Mouse (Mus musculus): ENCODE results near the gene Ssh1.

Ssh1 gene

DNA sequence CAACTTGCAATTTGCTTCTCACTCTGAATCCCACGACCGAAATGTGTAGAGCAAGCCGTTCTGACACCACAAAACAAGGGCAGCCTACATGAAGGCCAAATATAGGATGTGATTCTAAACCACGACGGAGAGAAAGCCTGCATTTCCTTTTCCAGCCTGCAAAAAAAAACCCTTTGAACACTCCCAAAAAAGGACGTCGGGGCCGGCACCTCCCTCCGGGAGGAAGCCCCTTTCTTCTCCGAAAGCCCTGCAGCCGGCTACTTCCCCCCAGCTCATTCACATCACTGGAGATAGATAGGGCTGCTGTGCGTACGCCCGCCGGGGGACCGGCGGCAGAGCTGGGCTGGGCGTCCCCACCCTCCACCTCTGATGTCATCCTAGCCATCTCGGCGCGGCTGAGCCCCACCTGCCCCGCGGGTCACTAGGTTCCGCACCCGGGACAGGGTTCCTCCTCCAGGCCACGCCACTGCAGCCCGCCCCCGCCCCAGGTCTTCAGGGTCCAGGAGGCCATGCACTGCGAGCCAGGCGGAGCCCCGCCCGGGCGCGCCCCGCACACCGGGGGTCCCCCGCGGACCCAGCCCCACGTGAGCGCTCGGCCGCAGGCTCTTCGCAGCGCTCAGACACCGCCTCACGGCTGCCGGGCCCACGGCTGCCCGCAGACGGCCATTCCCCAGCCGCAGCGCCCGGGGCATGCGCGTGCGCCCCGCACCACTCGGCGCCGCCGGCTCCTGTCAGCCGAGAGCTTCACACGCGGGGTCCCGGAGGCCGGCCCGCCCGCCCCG, 85.7 kb downstream of the Ssh1 start:
- in situ Hi-C loops (cut with MboI; ENCODE audit: unreplicated experiment in 2 of 2) = no loop called here

DNA sequence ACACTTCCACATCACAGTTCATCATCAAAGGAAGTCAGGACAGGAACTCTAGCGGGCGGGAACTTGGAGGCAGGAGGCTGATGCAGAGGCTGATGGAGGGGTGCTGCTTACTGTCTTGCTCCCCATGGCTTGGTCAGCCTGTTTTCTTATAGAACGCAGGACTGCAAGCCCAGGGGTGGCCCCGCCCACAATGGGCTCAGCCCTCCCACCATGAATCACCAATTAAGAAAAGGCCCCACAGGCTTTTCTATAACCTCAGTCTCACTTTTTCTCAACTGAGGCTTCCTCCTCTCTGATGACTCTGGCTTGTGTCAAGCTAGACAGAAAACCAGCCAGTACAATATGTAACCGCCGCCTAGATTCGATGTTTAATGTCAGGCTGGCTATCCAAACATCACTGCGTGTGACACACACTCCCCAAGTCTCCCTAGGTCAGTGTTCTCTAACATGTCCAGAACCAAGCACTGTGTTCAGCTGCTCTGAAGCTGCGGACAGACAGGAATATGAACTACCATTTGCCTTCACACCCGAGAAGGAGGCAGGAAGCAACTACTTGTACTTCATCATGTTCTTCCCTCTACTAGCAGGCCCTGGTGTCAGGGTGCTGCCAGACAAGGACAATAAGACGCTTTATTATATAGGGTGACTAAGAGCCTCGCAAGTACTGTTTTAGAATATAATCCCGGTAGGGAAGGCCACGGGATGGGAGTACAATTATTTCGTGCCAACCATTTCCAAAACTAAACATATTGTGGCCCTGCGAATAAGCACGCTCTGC, 86.5 kb downstream of the Ssh1 start:
- in situ Hi-C loops (cut with MboI; ENCODE audit: unreplicated experiment in 2 of 2) = no loop called here

DNA sequence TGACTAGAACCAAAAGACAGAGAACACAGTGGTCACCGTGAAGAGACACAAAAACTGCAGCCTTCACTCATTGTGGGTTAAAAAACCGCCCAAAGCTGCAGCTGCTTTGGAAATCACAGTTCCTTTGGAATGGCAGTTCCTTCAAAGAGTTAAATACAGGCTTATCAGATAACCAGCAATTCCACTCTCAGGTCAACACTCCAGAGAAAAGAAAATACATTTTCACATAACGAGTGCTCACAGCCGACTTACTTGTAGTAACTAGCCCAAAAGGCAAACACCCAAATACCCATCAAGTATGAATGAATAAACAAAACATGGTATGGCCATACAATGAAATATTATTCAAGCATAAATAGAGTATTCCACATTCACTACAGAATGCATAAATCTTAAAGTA, 88.7 kb downstream of the Ssh1 start:
- in situ Hi-C loops (cut with MboI; ENCODE audit: unreplicated experiment in 2 of 2) = no loop called here

DNA sequence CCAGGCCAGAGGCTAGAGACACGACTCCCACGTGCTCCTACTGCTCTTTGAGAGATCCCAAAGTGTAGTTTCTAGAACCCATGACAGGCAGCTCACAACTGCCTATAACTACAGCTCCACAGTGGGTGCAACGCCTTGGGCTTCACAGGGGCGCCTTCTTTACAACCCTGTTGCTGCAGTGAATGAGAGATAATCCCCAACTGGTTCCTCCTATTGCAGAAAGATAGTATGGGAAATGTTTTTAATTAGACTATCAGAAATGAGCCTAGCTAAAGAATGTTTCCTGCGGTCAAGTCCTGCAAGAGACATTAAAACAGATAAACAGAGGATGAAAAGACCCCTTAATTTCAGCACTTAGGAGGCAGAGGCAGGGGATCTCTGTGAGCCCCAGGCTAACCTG, 90.7 kb downstream of the Ssh1 start:
- in situ Hi-C loops (cut with MboI; ENCODE audit: unreplicated experiment in 2 of 2) = no loop called here

DNA sequence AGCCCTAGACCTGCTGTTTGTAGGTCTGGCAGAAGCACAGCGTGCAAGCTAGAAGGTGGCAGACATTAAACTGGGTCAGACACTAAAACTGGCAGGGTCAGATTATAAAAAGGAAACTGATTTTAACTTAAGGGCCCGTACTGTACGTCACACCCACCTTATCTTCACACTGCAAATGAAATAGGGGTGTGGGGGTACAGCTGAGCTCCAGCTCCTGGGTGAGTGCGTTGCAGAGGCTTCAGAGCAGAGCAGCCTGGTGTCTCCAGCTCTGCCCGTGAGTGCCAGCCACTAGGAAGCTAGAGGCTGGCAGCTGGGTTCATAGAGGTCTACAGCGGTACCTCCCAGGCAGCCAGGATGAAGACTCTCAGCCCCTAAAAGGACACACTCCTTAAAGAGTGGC, 91.7 kb downstream of the Ssh1 start:
- in situ Hi-C loops (cut with MboI; ENCODE audit: unreplicated experiment in 2 of 2) = no loop called here

DNA sequence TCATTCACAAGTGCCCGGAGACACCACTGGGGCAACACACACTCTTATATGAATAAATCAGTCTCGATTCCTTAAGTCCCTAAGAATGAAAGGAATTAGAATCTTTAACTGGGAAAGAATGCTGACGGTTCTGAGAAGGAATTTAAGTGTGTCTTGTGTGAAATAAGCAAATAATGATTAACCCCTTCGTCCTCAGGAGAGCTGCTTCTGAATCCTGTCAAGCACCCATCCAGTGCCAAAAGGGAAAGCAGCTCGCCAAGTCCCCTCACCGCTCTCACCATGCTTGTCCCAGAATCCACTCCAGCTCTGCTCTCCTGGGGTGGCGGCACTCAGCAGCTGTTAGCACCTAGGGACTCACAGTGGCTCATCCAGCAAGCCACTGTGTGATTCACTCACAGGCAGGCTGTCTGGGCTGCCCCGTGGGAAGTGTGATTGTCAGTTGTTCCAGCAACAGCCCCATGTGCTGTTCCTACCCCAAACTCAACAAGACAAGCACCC, 92.6 kb downstream of the Ssh1 start:
- in situ Hi-C loops (cut with MboI; ENCODE audit: unreplicated experiment in 2 of 2) = no loop called here

DNA sequence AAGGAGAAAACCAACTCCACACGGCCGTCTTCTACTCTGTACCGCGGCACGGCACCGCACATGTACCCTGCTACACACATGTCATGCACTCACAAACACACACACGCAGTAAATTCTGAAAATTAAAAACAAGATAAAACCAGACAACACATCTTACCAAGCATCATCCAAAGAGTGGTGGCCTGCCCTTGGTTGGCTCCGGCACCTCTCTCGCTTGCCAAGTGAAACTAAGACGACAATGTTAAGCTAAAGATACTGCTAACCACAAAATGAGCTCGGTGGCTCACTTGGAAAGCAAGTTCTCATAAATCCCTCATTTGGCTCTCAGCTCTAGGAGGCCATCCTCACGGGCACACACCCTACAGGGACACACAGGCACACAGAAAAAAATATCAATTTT, 94.2 kb downstream of the Ssh1 start:
- in situ Hi-C loops (cut with MboI; ENCODE audit: unreplicated experiment in 2 of 2) = no loop called here

DNA sequence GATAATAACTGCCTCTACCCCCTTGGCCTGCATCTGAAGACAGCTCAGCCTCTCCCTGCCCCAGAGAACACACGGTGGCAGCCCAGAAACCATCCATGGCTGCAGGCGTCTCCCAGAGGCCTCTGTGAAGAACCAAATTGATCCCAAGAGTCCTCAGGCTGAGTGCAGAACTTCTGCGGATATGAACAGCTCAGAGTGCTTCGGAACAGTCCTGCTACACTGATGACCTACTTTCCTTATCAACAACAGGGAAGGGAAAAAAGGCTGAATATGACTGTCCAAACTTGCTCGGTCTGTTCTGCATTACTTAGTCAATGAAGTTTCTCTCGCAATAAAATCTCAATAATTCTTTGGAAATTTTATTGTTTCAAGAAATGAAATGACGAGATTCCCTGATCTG, 101.7 kb downstream of the Ssh1 start:
- in situ Hi-C loops (cut with MboI; ENCODE audit: unreplicated experiment in 2 of 2) = no loop called here

DNA sequence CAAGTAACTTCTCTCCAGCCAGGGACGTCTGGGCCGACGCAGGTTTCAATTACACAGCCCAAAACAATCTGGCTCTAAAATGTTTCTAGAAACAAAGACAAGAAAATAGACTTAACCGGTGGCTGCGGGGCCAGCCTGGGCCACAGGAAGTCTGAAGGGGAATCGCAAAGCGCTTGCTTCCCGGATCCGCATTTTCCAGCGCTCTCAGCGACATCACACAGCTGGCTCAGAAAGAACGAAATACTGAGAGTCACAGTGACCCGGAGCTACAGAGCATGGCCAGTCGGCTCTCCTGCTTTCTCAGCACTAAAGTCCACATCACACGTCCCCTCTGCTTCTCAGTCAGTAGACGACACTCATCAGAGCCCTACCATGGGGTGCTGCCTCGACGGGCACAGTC, 102.8 kb downstream of the Ssh1 start:
- in situ Hi-C loops (cut with MboI; ENCODE audit: unreplicated experiment in 2 of 2) = no loop called here

DNA sequence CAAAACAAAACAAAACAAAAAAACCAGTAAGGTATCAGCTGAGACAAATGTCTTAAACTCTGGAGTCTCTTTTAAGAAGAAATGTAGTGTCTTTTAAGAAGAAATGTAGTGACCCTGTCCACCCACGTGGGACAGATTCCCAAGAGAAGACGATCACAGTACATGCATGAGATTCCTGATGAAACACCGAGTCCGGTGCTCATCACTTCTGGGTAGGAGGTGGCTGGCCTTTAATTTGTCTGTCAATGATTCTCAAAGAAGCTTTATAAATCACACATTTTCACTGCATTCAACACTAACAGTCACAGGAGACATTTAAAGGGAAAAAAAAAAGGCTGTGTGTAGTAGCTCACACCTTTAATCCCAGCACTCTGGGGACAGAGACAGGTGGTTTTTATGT, 103.8 kb downstream of the Ssh1 start:
- in situ Hi-C loops (cut with MboI; ENCODE audit: unreplicated experiment in 2 of 2) = no loop called here

DNA sequence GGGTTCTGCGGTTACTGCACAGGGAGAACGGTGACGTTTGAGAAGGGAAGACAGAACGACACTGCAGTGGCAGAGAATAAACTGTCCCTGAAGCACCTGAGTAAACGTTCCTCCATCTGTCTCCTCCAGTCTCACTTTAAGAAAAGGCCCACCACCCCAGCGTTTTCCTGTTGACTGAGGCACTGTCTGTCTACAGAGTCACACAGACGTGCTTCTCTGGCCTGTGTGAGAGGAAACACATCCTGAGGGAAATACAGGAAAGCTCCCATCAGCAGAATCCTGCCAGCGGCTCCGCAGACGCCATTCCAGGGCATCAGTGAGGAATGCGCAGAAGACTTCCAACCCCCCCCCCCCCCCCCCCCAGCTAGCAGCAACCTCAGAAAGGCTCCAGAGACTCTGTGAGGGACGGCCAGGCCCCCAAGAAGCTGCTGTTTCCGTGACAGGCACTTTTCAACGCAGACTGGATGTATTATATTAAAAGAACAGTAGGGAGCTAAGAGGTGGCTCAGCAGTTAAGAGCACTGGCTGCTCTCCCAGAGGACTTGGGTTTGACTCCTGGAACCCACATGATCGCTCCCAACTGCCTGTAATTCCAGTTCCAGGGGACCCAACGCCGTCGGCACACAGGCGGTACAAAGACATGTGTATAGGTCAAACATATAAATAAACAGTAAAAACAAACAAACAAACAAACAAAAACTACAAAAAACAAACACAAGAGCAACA, 104.3 kb downstream of the Ssh1 start:
- in situ Hi-C loops (cut with MboI; ENCODE audit: unreplicated experiment in 2 of 2) = no loop called here

DNA sequence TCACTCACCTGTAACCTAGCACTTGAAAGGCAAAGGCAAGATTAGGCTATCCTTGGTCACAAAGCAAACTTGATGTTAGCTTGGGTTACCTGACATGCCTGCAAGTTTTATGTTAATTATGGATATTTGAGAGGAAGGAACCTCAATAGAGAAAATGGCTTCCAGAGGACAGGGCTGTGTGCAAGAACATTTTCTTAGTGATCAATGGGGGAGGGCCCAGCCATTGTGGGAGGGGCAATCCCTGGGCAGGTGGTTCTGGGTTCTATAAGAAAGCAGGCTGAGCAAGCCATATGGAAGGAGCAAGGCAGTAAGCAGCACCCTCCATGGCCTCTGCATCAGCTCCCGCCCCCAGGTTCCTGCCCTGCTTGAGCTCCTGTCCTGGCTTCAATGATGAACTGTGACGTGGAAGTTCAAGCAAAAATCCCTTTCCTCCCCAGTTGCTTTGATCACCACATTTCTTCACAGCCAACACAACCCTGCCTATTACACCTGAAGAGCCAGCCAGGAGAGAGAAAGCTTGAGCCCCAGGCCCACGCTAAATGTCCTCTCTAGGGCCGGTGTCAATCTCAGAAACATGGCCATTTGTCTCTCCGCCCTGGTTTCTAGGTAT, 105.4 kb downstream of the Ssh1 start:
- in situ Hi-C loops (cut with MboI; ENCODE audit: unreplicated experiment in 2 of 2) = no loop called here

DNA sequence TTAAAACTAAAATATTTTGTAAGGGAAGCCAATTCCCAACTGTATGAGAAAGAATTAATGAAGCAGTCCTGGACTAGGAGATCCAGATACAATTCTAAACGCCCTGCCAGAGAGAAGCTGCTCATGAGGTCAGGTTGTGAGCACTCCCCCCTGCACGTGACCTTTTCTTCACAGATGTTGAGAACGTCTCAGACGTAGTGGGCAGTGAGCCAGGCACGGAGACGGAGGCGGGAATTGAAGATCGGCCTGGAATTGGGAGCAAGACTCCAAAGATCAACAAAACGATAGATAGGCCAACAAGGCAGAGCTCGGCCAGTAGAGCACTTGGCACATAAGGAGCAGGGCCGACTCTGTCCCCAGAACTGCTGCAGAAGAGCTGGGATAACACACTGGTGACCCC, 106.6 kb downstream of the Ssh1 start:
- in situ Hi-C loops (cut with MboI; ENCODE audit: unreplicated experiment in 2 of 2) = no loop called here

All from v-Abl transformed pro-B cells (cell line).